28 mouse cellular contexts compared by ENCODE assay signal in the genomic region with DNA sequence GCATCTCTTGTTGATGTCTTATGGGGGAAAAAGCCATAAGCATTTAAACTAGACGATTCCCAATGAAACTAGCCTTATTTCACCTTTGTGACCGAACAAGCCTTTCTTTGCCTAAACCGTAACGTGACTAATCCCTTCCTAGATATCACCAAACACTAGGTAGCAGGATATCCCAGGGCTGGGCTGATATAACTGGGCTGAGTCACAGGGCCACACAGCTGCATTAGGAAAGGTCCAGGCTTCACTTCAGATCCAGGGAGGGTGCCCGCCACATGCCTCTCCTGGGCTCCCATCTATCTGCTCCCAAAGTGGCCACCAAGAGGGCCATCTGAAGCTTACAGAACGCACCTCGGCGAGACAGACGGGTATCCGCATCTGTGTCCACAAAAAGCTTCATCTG.
"Had no signal": no experiment of that assay in that cellular context is flagged by ENCODE, and none has a peak within 500 bp of the region (broad histone marks: within the 10 kb centered on the region; RNA-seq: fewer than 3 reads in every experiment).

No protein-coding gene starts in this region.

- H3K4me2 ChIP-seq: embryonic facial prominence, embryonic 12.5 days; embryonic facial prominence, embryonic 13.5 days; embryonic facial prominence, embryonic 15.5 days; forebrain, embryonic 12.5 days; forebrain, embryonic 13.5 days; forebrain, embryonic 15.5 days had no signal

- H3K27ac ChIP-seq: embryonic facial prominence, embryonic 10.5 days; embryonic facial prominence, embryonic 12.5 days; embryonic facial prominence, embryonic 13.5 days; embryonic facial prominence, embryonic 15.5 days; forebrain, embryonic 10.5 days; forebrain, embryonic 12.5 days; forebrain, embryonic 13.5 days; forebrain, embryonic 15.5 days; gastrocnemius, adult 2 months; heart, adult 2 months had no signal

- H3K27me3 ChIP-seq: embryonic facial prominence, embryonic 12.5 days; embryonic facial prominence, embryonic 13.5 days; embryonic facial prominence, embryonic 15.5 days; forebrain, embryonic 12.5 days; forebrain, embryonic 13.5 days; forebrain, embryonic 15.5 days had no signal

- H3K4me1 ChIP-seq: embryonic facial prominence, embryonic 13.5 days; forebrain, embryonic 15.5 days had no signal

- DNase-seq: cerebellum, adult 8-10 months; cerebellum, adult 9-10 months; cerebellum, adult 9-11 months; cerebellum, postnatal 10 days; cerebellum, postnatal 14 days; cerebellum, postnatal 25 days; cerebellum, postnatal 36 days; embryo, embryonic 11 days; forebrain, postnatal 0 days; gastrocnemius, adult 2 months; gastrocnemius, postnatal 10 days; gastrocnemius, postnatal 14 days; gastrocnemius, postnatal 25 days; gastrocnemius, postnatal 36 days; heart, adult 11 months; heart, adult 18-20 months; heart, adult 2 months had no signal

- H3K4me3 ChIP-seq: embryonic facial prominence, embryonic 10.5 days; embryonic facial prominence, embryonic 12.5 days; embryonic facial prominence, embryonic 13.5 days; embryonic facial prominence, embryonic 15.5 days; erythroblast, embryonic 14.5 days; forebrain, embryonic 10.5 days; forebrain, embryonic 12.5 days; forebrain, embryonic 13.5 days; forebrain, embryonic 15.5 days; gastrocnemius, adult 2 months; heart, adult 2 months had no signal

- ATAC-seq: forebrain, embryonic 13.5 days; forebrain, embryonic 14.5 days; forebrain, embryonic 15.5 days; forebrain, embryonic 16.5 days; forebrain, postnatal 0 days had no signal

- H3K9ac ChIP-seq: embryonic facial prominence, embryonic 12.5 days; embryonic facial prominence, embryonic 13.5 days; embryonic facial prominence, embryonic 15.5 days; forebrain, embryonic 12.5 days; forebrain, embryonic 13.5 days; forebrain, embryonic 15.5 days; forebrain, postnatal 0 days had no signal

- H3K9me3 ChIP-seq: embryonic facial prominence, embryonic 10.5 days; embryonic facial prominence, embryonic 12.5 days; embryonic facial prominence, embryonic 13.5 days; embryonic facial prominence, embryonic 15.5 days; forebrain, embryonic 10.5 days; forebrain, embryonic 12.5 days; forebrain, embryonic 13.5 days; forebrain, embryonic 15.5 days had no signal
